In the genomic region with DNA sequence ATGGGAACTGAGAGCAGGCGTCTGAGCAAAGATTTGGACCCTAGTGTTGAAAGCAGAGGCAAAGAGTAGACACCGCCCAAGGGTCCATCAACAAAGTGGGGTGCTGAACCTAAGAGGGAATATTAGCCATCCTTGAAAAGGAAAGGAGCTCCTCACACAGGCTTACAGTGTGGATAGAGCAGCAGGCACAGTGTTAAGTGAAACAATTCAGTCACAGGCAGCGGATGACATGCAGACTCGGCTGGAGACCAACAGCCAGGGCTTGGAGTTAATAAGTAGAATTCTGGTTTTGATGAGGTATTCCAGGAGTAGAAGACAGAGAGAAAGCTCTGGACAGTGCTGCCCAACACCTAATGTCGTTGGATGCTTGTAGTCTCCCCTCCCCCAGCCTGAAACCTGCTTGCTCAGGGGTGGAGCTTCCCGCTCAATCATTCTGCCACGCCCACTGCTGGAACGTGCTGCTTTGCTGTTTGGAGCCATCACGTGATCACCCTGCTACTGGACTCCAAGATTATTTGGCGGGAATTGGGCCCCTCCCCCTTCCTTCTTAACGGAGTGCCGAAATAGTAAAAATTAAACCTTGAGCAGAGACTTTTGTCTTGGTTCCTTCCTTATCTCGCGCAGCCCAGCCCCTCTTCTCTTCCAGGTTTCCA, we compare ENCODE assay signal across 8 mouse cellular contexts. TPM values are rescaled to one million over a fixed set of nuclear protein-coding genes. Genes with fewer than 3 reads are reported as not detected.
DNase-seq lines count a peak whose midpoint lies in the region; ATAC-seq and TF ChIP-seq lines count a peak whose summit lies in the region.
"Not testable (repeated sequence)": the region's sequence is repeated elsewhere in the genome, so short reads cannot be mapped to it uniquely, and the experiment has no call there.

No protein-coding gene starts in this region.

- not testable (repeated sequence) for ATAC-seq in lung, embryonic 14.5 days (ENCODE audit: insufficient read depth)

- H3K9me3 ChIP-seq in CH12.LX (replicated peaks; ENCODE audit: low read length); limb, embryonic 10.5 days (replicated peaks); lung, embryonic 14.5 days (ENCODE audit: low read depth, low read length): not testable (repeated sequence)

- not testable (repeated sequence) for H3K27me3 ChIP-seq in CH12.LX (replicated peaks); limb, embryonic 10.5 days (ENCODE audit: low read depth, poor library complexity, severe bottlenecking); lung, embryonic 14.5 days (ENCODE audit: insufficient read depth, low read length)

- H3K9ac ChIP-seq in CH12.LX (ENCODE audit: insufficient read depth, low read depth); lung, embryonic 14.5 days: not testable (repeated sequence)

- H3K27ac ChIP-seq in CH12.LX (ENCODE audit: insufficient read depth, low read depth): peak overlapping the region; percentile 7
- peak overlapping the region; percentile 37; the same call in 1 of the 2 replicates for H3K27ac ChIP-seq in limb, embryonic 10.5 days
- not testable (repeated sequence) for H3K27ac ChIP-seq in lung, embryonic 14.5 days (ENCODE audit: low read depth)

- in situ Hi-C loops in CH12.LX (cut with MboI; ENCODE audit: low pct_ligation_motif_present, low pct_unique_long_range_greater_than_20kb, low sequenced_read_pairs): not testable (repeated sequence)

- TF ChIP-seq POLR2A in CH12.LX (IDR thresholded peaks at IDR 0.05; ENCODE audit: low read depth, low read length): not testable (repeated sequence)

- not testable (repeated sequence) for TF ChIP-seq RAD21 in CH12.LX (IDR thresholded peaks at IDR 0.05; ENCODE audit: low read depth, low read length)

- H3K4me2 ChIP-seq in CH12.LX (ENCODE audit: insufficient read depth, low read depth, poor library complexity, severe bottlenecking): peak overlapping the region; percentile 24; the same call in 1 of the 2 replicates
- H3K4me2 ChIP-seq in lung, embryonic 14.5 days: not testable (repeated sequence)

- TF ChIP-seq EP300 in CH12.LX (IDR thresholded peaks at IDR 0.05; ENCODE audit: low read length): not testable (repeated sequence)

- TF ChIP-seq CTCF in CH12.LX (conservative IDR thresholded peaks at IDR 0.05 in 1 of 2, IDR thresholded peaks at IDR 0.05 in 1 of 2; ENCODE audit: low read depth in 2 of 2, low read length in 2 of 2); lung, embryonic 14.5 days (IDR thresholded peaks at IDR 0.05; ENCODE audit: low read depth): not testable (repeated sequence)

- not testable (repeated sequence) for DNase-seq in CH12.LX (ENCODE audit: extremely low read depth); limb, embryonic 10.5 days (ENCODE audit: low spot score)
- DNase-seq in c-Kit-negative CD71-positive TER-119-positive erythroid progenitor cells, embryonic 14.5 days (ENCODE audit: low read depth, low spot score): peak; percentile 36
- peak; percentile 25 to 28 for DNase-seq in heart, adult 18-20 months
- DNase-seq in kidney, adult 11 months: peak; percentile 19
- peak; percentile 34 for DNase-seq in lung, embryonic 14.5 days
- DNase-seq in ovary, postnatal 36 days (ENCODE audit: low spot score): peak; percentile 11
- DNase-seq in thymus, postnatal 4 days: peak; percentile 54

- H3K4me3 ChIP-seq in CH12.LX (replicated peaks in 1 of 3; ENCODE audit: low read depth in 2 of 3, low read length in 2 of 3, poor library complexity in 1 of 3); limb, embryonic 10.5 days; lung, embryonic 14.5 days (ENCODE audit: low read depth, low read length): not testable (repeated sequence)

- dilution Hi-C loops in CH12.LX (cut with MboI; ENCODE audit: extremely low pct_ligation_motif_present, extremely low pct_unique_long_range_greater_than_20kb, low sequenced_read_pairs): not testable (repeated sequence)

- H3K36me3 ChIP-seq in CH12.LX (replicated peaks in 1 of 2; ENCODE audit: control insufficient read depth in 1 of 2, insufficient read depth in 1 of 2, low read length in 1 of 2); limb, embryonic 10.5 days; lung, embryonic 14.5 days (ENCODE audit: insufficient read depth): not testable (repeated sequence)

- H3K4me1 ChIP-seq in CH12.LX (ENCODE audit: control insufficient read depth in 1 of 2, insufficient read depth in 2 of 2): peaks cover 25 to 74% of the 10 kb centered on the region in 2 experiments
- peaks cover 20% of the 10 kb centered on the region for H3K4me1 ChIP-seq in limb, embryonic 10.5 days
- not testable (repeated sequence) for H3K4me1 ChIP-seq in lung, embryonic 14.5 days (ENCODE audit: insufficient read depth)

- 53% methylated on average over 14 of the region's 14 CpGs for WGBS in limb, embryonic 10.5 days
- 48% methylated on average over 14 of the region's 14 CpGs for WGBS in lung, embryonic 14.5 days

- H3K79me2 ChIP-seq in CH12.LX (replicated peaks; ENCODE audit: control insufficient read depth, extremely low read depth, insufficient read depth, poor library complexity, severe bottlenecking): not testable (repeated sequence)

TF ChIP-seq in CH12.LX, 34 proteins besides CTCF, POLR2A, EP300 and RAD21:
- TF ChIP-seq USF1 (IDR thresholded peaks at IDR 0.05; ENCODE audit: low read depth, low read length) (peak; percentile 46), CHD2 (IDR thresholded peaks at IDR 0.05; ENCODE audit: low read length) (peak; percentile 54; the same call in 1 of the 2 replicates), BHLHE40 (IDR thresholded peaks at IDR 0.05; ENCODE audit: low read depth, low read length) (peak; percentile 55; the same call in 1 of the 2 replicates)

RNA-seq across cellular contexts. Expression of gene Prex1, which starts 32.8 kb away (rescaled TPM):
- 11.6 and 18.5 TPM in 2 replicates for total RNA-seq in CH12.LX (2012; rRNA removed)
- total RNA-seq in CH12.LX (2014; rRNA removed): 4.9 and 5.5 TPM in 2 replicates
- 14.6 and 19.5 TPM in 2 replicates for polyA plus RNA-seq in CH12.LX (2012; ENCODE audit: insufficient read length, low read depth)
- 1 to 10 TPM; 5.1 to 6.8 TPM for total RNA-seq in heart, adult 18-20 months (2021)
- polyA plus RNA-seq in limb, embryonic 10.5 days (2016; fragmentation: Nextera tagmentation; extraction: Ambion mirVana): 24.6 and 26.2 TPM in 2 replicates
- polyA plus RNA-seq in lung, embryonic 14.5 days (2014; fragmentation: Nextera tagmentation; extraction: Ambion mirVana): 12.9 and 13.8 TPM in 2 replicates

RNA-seq across cellular contexts. Expression of gene Trp53rkb, which starts 45.9 kb away (rescaled TPM):
- total RNA-seq in CH12.LX (2012; rRNA removed): 6.0 and 7.1 TPM in 2 replicates
- total RNA-seq in CH12.LX (2014; rRNA removed): 7.0 and 8.8 TPM in 2 replicates
- polyA plus RNA-seq in CH12.LX (2012; ENCODE audit: insufficient read length, low read depth): 7.8 and 9.1 TPM in 2 replicates
- total RNA-seq in heart, adult 18-20 months (2021): 1 to 10 TPM; 1.9 to 2.2 TPM
- 14.5 and 15.5 TPM in 2 replicates for polyA plus RNA-seq in limb, embryonic 10.5 days (2016; fragmentation: Nextera tagmentation; extraction: Ambion mirVana)
- 7.3 and 10.9 TPM in 2 replicates for polyA plus RNA-seq in lung, embryonic 14.5 days (2014; fragmentation: Nextera tagmentation; extraction: Ambion mirVana)

RNA-seq across cellular contexts. Expression of gene Arfgef2, which starts 59.0 kb away (rescaled TPM):
- total RNA-seq in CH12.LX (2012; rRNA removed) (11.2 and 12.5 TPM in 2 replicates), CH12.LX (2014; rRNA removed) (8.2 and 9.2 TPM in 2 replicates)
- 15.3 and 18.7 TPM in 2 replicates for polyA plus RNA-seq in CH12.LX (2012; ENCODE audit: insufficient read length, low read depth)
- 10 to 100 TPM; 48.5 to 49.4 TPM for total RNA-seq in heart, adult 18-20 months (2021)
- 4.4 and 5.2 TPM in 2 replicates for polyA plus RNA-seq in limb, embryonic 10.5 days (2016; fragmentation: Nextera tagmentation; extraction: Ambion mirVana)
- polyA plus RNA-seq in lung, embryonic 14.5 days (2014; fragmentation: Nextera tagmentation; extraction: Ambion mirVana): 6.3 and 6.9 TPM in 2 replicates
